Mouse (Mus musculus) hindbrain, embryonic 14.5 days (tissue): ENCODE data around the gene Plekhs1. TPM values are rescaled to one million over a fixed set of nuclear protein-coding genes. Genes with fewer than 3 reads are reported as not detected.

Experiments used
- ATAC-seq: fragments of 200-750 bp; cut with Nextera tagmentation; 2 replicates; pipeline ENCODE4 v1.8.0; 2017; ENCODE audit warnings: moderate number of reproducible peaks, mild to moderate bottlenecking, moderate TSS enrichment, moderate library complexity; ENCODE audit not compliant: low FRiP score
- DNase-seq: peaks from one replicate; pipeline ENCODE4 v3.0.0-alpha.2; 2015; ENCODE audit warnings: low spot score
- H3K27ac ChIP-seq: fragments of 300-500 bp; sonication (generic); 2 replicates; pipeline ENCODE4 v1.5.1; 2014; ENCODE audit warnings: mild to moderate bottlenecking, moderate library complexity
- H3K27me3 ChIP-seq: fragments of 300-500 bp; sonication (generic); 2 replicates; pipeline ENCODE4 v1.6.1; 2014; ENCODE audit warnings: mild to moderate bottlenecking, low read length, mixed read lengths; ENCODE audit not compliant: control insufficient read depth, insufficient read depth
- H3K36me3 ChIP-seq: fragments of 300-500 bp; sonication (generic); replicated peaks from 2 replicates; pipeline ENCODE4 v1.6.1; 2014; ENCODE audit not compliant: control insufficient read depth, insufficient read depth
- H3K4me1 ChIP-seq: fragments of 300-500 bp; sonication (generic); replicated peaks from 2 replicates; pipeline ENCODE4 v1.6.1; 2014; ENCODE audit warnings: antibody characterized with exemption, low read length, mixed read lengths; ENCODE audit not compliant: control insufficient read depth, insufficient read depth
- H3K4me2 ChIP-seq: fragments of 300-500 bp; sonication (generic); replicated peaks from 2 replicates; pipeline ENCODE4 v1.6.1; 2014; ENCODE audit warnings: mild to moderate bottlenecking, moderate library complexity
- H3K4me3 ChIP-seq: fragments of 300-500 bp; sonication (generic); replicated peaks from 2 replicates; pipeline ENCODE4 v1.5.1; 2014; ENCODE audit warnings: mild to moderate bottlenecking, low read length
- H3K9ac ChIP-seq: fragments of 300-500 bp; sonication (generic); 2 replicates; pipeline ENCODE4 v1.6.1; 2014
- H3K9me3 ChIP-seq: fragments of 300-500 bp; sonication (generic); 2 replicates; pipeline ENCODE4 v1.6.1; 2016; ENCODE audit warnings: low read length; ENCODE audit not compliant: control insufficient read depth
- WGBS: fragments of 180-500 bp; shearing (Covaris S2); extraction: QIAGEN DNeasy Blood & Tissue Kit; methylation state at CpG from one replicate; pipeline ENCODE4 v1.1.7; 2014; 5-methylcytosine and 5-hydroxymethylcytosine counted together
- polyA plus RNA-seq: library from polyadenylated mRNA; unstranded; fragments of >200 nt; fragmentation: Nextera tagmentation; extraction: Ambion mirVana; gene quantifications from 2 replicates; pipeline ENCODE4 v1.2.1, GENCODE M21; 2014

The Plekhs1 gene
- polyA plus RNA-seq, 1 experiment from 2014 or later, result 0.21 TPM

DNA sequence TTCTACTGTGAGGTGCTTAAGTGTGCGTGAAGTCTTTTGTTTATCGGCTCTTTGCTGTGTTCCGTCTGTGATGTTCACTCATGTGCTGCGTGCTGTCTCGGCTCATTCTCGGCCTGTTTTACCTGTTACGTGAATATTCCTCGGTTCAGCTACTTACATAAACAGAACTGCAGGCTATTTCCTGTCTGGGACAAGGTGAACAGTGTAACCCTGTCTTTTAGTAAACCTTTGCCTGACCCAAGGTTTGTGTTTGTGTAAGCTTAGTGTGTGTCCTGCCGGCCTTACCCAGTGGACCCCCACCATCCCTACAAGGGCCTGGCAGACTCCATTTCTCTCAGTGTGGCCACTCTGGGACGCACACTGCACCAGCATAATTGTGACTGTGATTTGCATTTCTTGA lies 28.7 kb upstream of the Plekhs1 start:
- Histone ChIP-seq H3K9ac (no peak overlapping the region), H3K27me3 (no peaks in the 10 kb centered on the region), H3K4me1 (no peaks in the 10 kb centered on the region), H3K27ac (no peak overlapping the region), H3K4me2 (no peak overlapping the region), H3K4me3 (no peak overlapping the region), H3K9me3 (no peaks in the 10 kb centered on the region), H3K36me3 (no peaks in the 10 kb centered on the region)
- no peak for ATAC-seq
- DNase-seq, result no peak
- WGBS, result 71% methylated on average over 10 of the region's 10 CpGs

DNA sequence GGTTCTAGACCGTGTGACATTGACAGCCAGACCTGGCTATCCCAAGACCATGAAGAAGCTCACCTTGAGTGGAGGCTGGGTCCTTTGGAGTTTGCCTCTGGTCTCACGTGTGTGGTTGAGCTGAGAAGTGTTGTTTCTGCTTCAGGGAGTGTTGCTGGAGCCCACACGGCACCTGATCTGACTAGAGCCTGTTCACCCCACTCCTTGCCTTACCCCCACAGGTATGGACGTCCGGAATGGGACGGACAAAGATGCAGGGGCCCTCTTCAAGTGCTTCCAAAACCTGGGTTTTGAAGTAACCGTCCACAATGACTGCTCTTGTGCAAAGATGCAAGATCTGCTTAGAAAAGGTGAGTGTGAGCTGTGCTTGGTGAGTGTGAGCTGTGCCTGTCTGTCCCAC lies 27.9 kb upstream of the Plekhs1 start:
- ATAC-seq (no peak), DNase-seq (no peak)
- WGBS, result 97% methylated on average over 7 of the region's 7 CpGs
- Histone ChIP-seq H3K4me3 (no peak overlapping the region), H3K36me3 (no peaks in the 10 kb centered on the region), H3K9me3 (no peaks in the 10 kb centered on the region), H3K27ac (no peak overlapping the region), H3K4me1 (no peaks in the 10 kb centered on the region), H3K4me2 (no peak overlapping the region), H3K27me3 (no peaks in the 10 kb centered on the region), H3K9ac (no peak overlapping the region)

DNA sequence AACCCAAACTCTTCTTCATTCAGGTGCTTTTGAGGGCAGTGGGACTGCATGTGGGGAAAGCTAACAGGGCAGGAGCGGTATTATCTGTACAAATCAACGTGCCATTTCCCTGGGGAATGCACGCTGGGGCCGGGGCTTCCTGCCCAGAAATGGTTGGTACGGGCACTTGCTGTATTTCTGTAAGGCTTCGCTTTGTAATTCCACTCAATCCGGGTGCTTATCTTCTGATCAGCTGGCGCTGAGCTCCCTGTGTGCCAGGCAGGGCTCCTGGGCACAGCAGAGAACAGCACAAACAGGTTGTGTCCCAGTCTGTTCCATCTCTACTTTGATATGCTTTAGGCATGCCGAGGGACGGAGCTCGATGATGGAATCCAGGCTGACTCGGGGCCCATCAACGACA lies 25.1 kb upstream of the Plekhs1 start:
- no peak for ATAC-seq
- no peaks in the 10 kb centered on the region for H3K9me3 ChIP-seq

DNA sequence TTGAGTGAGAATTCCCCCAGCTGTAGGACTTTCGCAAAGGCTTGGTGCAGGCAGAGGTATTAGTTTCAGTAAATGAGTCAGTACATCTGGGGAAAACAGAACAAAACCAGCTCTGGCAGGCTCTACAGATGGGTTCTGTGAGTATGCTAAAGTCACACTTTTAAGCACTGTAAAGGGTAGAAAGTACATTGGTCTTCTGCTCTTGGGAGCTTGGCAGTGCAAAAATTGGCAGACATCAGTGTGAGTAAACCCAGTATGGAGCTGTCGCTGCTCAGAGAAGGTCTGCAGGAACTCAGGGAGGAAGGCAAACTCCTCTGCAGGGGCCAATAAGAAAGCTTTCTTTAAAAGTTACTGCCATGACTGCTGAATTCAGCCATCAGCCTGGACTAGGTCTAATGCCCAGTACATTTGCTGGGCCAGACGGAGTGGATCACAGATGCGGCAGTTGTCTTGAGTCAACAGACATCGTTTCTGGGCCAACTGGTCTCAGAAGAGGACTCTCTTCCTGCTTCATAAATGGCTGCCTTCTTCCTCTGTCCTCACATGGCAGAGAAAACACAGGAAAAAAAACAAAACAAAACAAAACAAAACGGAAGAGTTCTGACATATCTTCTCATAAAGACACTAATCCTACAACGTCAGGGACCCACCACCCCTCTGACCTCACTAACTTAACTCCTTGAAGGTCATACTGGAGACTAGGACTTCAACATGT lies 22.9 kb upstream of the Plekhs1 start:
- WGBS, result 89% methylated on average over 7 of the region's 7 CpGs
- H3K36me3 ChIP-seq, result no peaks in the 10 kb centered on the region
- DNase-seq, result no peak

More for the DNA sequence above, 25.1 kb upstream of the Plekhs1 start:
- Histone ChIP-seq H3K4me1 (no peaks in the 10 kb centered on the region), H3K27ac (no peak overlapping the region), H3K9ac (no peak overlapping the region), H3K27me3 (no peaks in the 10 kb centered on the region), H3K36me3 (no peaks in the 10 kb centered on the region), H3K4me3 (no peak overlapping the region), H3K4me2 (no peak overlapping the region)
- 89% methylated on average over 13 of the region's 13 CpGs for WGBS
- no peak for DNase-seq

DNA sequence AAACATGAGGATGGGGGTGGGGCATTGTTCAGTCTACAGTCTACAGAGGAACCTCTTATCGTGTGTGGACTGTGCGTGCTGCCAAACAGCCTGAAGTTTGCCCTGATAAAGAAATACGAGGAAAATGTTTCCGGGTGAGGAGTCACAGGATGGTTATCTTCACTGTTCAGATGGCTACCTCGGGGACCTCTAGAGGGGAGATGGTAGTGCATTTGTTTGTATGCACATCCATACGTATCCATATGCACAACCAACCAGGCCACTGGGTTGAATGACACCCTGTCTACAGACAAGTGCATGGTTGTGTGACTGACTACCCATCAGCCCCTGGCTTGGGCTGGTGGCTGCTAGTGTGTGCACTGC lies 22.4 kb upstream of the Plekhs1 start:
- DNase-seq (no peak), ATAC-seq (no peak)
- no peaks in the 10 kb centered on the region for H3K4me1 ChIP-seq
- no peak overlapping the region for H3K9ac ChIP-seq
- no peak overlapping the region for H3K4me2 ChIP-seq
- H3K27me3 ChIP-seq, result no peaks in the 10 kb centered on the region
- no peak overlapping the region for H3K4me3 ChIP-seq
- 93% methylated on average over 6 of the region's 6 CpGs for WGBS
- no peaks in the 10 kb centered on the region for H3K9me3 ChIP-seq
- H3K27ac ChIP-seq, result no peak overlapping the region
- no peaks in the 10 kb centered on the region for H3K36me3 ChIP-seq

More for the DNA sequence above, 22.9 kb upstream of the Plekhs1 start:
- Histone ChIP-seq H3K27me3 (no peaks in the 10 kb centered on the region), H3K4me3 (no peak overlapping the region), H3K4me2 (no peak overlapping the region), H3K9ac (no peak overlapping the region), H3K4me1 (no peaks in the 10 kb centered on the region), H3K9me3 (no peaks in the 10 kb centered on the region), H3K27ac (no peak overlapping the region)
- no peak for ATAC-seq

DNA sequence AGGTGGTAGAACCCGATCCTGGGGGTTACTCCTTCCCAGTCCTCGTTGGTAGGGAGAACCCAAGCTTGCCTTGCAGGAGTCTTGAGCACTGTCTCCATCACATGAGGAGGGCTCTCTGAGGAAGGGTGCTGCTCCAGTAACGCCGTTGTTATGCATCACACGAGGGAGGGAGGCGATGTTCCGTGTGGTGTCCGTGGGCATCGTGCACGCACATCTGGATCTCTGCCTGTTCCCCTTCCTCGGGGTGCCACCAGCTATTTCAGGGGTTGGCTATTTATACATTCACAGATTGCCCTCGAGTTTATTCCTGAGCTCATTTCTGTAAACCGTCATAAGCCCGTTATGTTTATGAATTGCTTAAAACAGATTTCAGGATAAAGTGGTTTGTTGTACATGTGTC lies 18.0 kb upstream of the Plekhs1 start:
- H3K27me3 ChIP-seq, result no peaks in the 10 kb centered on the region
- no peak overlapping the region for H3K4me2 ChIP-seq
- ATAC-seq, result no peak
- no peak overlapping the region for H3K9ac ChIP-seq
- no peaks in the 10 kb centered on the region for H3K36me3 ChIP-seq
- H3K4me3 ChIP-seq, result no peak overlapping the region
- no peak overlapping the region for H3K27ac ChIP-seq
- WGBS, result 83% methylated on average over 14 of the region's 14 CpGs
- no peaks in the 10 kb centered on the region for H3K9me3 ChIP-seq
- H3K4me1 ChIP-seq, result no peaks in the 10 kb centered on the region
- DNase-seq, result no peak

DNA sequence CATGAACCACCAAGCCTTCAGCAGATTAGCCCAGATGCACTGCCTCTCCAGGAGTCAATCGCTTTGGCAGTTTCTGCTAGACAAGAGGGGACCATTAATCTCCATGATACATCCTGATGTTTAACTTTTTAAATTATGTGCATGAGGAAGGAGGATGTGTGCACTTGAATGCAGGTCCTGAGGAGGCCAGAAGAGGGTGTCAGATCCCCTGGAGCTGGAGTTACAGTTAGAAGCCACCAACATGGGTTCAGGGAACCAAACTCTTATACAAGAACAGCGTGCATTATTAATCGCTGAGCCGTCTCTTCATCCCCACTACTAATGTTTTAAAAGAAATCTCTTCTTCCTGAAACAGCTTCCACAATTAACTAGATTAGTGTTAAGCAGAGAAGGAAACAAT lies 12.7 kb upstream of the Plekhs1 start:
- no peak for ATAC-seq
- Histone ChIP-seq H3K27me3 (no peaks in the 10 kb centered on the region), H3K4me2 (no peak overlapping the region), H3K9ac (no peak overlapping the region), H3K4me1 (no peaks in the 10 kb centered on the region), H3K9me3 (no peaks in the 10 kb centered on the region), H3K4me3 (no peak overlapping the region), H3K27ac (no peak overlapping the region), H3K36me3 (no peaks in the 10 kb centered on the region)
- DNase-seq, result no peak
- 96% methylated on average over 4 of the region's 4 CpGs for WGBS

DNA sequence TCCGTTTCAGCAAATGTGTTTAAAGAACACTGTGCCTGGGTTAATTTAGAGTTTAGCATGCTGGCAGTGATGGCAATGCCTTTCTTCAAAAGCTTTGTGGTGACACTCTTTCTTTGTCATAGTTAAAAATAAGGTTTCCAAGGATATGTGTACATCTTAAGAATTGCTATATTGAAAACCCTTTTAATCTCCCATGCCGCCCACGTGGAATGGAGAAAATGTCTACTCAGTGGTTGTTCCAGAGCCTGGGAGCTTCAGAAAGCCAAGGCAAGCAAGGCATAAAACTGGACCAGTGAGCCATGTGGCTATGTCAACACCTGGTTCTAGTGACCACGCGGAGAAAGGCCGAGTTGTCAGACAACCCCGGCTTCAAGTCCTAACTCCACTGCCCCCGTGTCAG lies 11.9 kb upstream of the Plekhs1 start:
- WGBS, result 90% methylated on average over 8 of the region's 8 CpGs
- H3K4me1 ChIP-seq, result no peaks in the 10 kb centered on the region
- no peak for ATAC-seq

DNA sequence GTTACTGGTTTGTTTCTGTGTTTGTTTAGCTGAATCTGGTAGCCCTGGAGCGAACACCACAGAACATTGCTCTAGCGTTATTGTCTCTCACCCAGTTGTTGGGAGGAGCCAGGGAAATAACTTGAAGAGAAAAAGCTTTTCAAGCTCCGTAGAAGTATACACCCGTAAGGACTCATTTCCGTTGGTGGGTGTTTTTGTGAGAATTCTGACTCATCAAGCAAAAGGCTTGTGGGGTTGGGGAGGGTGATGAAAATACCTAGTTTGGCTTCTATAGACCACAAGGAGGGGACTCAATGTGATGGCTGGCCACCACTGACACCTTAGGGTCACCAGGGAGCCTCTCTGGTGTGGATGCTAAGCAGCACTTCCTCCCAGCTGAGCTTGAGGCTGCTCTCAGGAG lies 10.5 kb upstream of the Plekhs1 start:
- Histone ChIP-seq H3K4me2 (no peak overlapping the region), H3K27me3 (no peaks in the 10 kb centered on the region), H3K9me3 (no peaks in the 10 kb centered on the region), H3K27ac (no peak overlapping the region), H3K36me3 (no peaks in the 10 kb centered on the region), H3K9ac (no peak overlapping the region), H3K4me1 (no peaks in the 10 kb centered on the region), H3K4me3 (no peak overlapping the region)
- WGBS, result 89% methylated on average over 5 of the region's 5 CpGs
- DNase-seq (no peak), ATAC-seq (no peak)

More for the DNA sequence above, 11.9 kb upstream of the Plekhs1 start:
- H3K4me3 ChIP-seq, result no peak overlapping the region
- DNase-seq, result no peak
- H3K36me3 ChIP-seq, result no peaks in the 10 kb centered on the region
- no peaks in the 10 kb centered on the region for H3K9me3 ChIP-seq
- H3K4me2 ChIP-seq, result no peak overlapping the region
- no peaks in the 10 kb centered on the region for H3K27me3 ChIP-seq
- H3K9ac ChIP-seq, result no peak overlapping the region
- no peak overlapping the region for H3K27ac ChIP-seq

DNA sequence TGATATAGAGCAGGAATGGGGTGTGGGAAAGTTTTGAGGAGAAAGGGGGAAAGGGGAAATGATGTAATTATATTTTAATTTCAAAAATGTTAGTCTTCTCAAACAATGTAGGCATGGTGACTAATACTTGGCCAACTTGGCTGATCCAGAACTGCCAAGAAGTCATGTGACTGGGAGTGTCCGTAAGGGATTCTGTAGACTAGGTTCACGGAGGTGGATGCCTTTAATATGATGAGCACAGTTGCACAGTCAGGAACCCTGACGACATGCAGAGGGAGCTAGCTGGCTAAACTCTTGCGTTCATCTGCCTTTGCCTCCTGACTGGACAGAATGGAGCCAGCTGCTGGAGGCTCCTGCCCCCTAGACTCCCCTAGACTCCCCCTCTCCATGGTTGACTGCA lies 9.6 kb upstream of the Plekhs1 start:
- H3K4me2 ChIP-seq, result no peak overlapping the region
- no peak for DNase-seq
- no peak overlapping the region for H3K9ac ChIP-seq
- 90% methylated on average over 4 of the region's 4 CpGs for WGBS
- no peak for ATAC-seq
- no peaks in the 10 kb centered on the region for H3K4me1 ChIP-seq
- H3K27me3 ChIP-seq, result no peaks in the 10 kb centered on the region
- H3K9me3 ChIP-seq, result no peaks in the 10 kb centered on the region
- H3K36me3 ChIP-seq, result no peaks in the 10 kb centered on the region
- H3K27ac ChIP-seq, result no peak overlapping the region
- no peak overlapping the region for H3K4me3 ChIP-seq
